15 mouse cellular contexts compared by ENCODE assay signal in the genomic region with DNA sequence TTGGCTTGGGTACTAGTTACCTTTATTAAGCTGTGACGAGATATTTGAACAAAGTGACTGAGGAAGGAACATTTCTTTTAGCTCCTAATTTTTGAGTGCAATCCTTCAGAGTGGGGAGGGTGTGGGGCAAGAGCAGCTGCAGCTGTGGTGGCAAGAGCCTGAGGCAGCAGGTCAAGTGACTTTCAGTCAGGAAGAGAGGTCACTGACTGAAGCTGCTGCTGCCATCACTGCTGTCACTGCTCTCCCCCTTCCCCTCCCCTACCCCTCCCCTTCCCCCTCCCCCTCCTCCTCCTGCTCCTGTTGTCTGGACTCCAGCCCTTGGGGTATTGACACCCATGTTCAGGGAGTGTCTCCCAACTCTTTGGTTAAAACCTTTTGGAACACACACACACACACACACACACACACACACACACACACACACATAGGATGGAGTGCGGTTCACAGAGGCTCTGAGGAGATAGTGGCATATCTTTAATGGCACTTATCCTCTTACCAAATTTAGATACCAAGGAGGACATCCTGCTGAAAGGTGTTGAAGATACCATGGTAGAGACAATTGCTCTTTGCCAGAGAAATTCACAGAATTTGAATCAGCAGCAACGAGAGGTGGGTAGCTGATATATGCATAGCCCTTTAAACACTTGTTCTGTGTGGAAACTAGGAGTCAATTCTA.
DNase-seq lines count a peak whose midpoint lies in the region; ATAC-seq lines count a peak whose summit lies in the region.
"Had no signal": no experiment of that assay in that cellular context is flagged by ENCODE, and none has a peak within 500 bp of the region (broad histone marks: within the 10 kb centered on the region; RNA-seq: fewer than 3 reads in every experiment).

No protein-coding gene starts in this region.

- no peaks in the 10 kb centered on the region for H3K9me3 ChIP-seq in heart, embryonic 15.5 days (replicated peaks)
- H3K9me3 ChIP-seq in midbrain, embryonic 10.5 days (replicated peaks): no peaks in the 10 kb centered on the region
- no peaks in the 10 kb centered on the region for H3K9me3 ChIP-seq in midbrain, embryonic 15.5 days
- no peaks in the 10 kb centered on the region for H3K9me3 ChIP-seq in lung, embryonic 16.5 days (ENCODE audit: control insufficient read depth, low read length)
- H3K9me3 ChIP-seq: embryonic facial prominence, embryonic 12.5 days; intestine, embryonic 15.5 days; kidney, embryonic 15.5 days had no signal

- peaks cover 7% of the 10 kb centered on the region; the same call in 1 of the 2 replicates for H3K36me3 ChIP-seq in heart, embryonic 15.5 days
- peaks cover 13% of the 10 kb centered on the region for H3K36me3 ChIP-seq in midbrain, embryonic 10.5 days
- H3K36me3 ChIP-seq in midbrain, embryonic 15.5 days (replicated peaks): peaks cover 7% of the 10 kb centered on the region; the same call in 1 of the 2 replicates
- H3K36me3 ChIP-seq in lung, embryonic 16.5 days (ENCODE audit: control insufficient read depth, insufficient read depth, low read length): peaks cover 5% of the 10 kb centered on the region; the same call in 1 of the 2 replicates
- H3K36me3 ChIP-seq: embryonic facial prominence, embryonic 12.5 days had no signal

- 0 out of 2 replicates have a peak, but pooled peaks have one; percentile 24 for ATAC-seq in heart, embryonic 15.5 days (replicated peaks; ENCODE audit: insufficient number of reproducible peaks, insufficient read depth, low FRiP score, low read depth)
- no peak for ATAC-seq in midbrain, embryonic 15.5 days (replicated peaks)
- peak; percentile 69 for ATAC-seq in lung, embryonic 16.5 days (ENCODE audit: low read depth)
- peak; percentile 70; the same call in 1 of the 2 replicates for ATAC-seq in megakaryocyte-erythroid progenitor cell, adult 5-6 weeks (replicated peaks; ENCODE audit: low FRiP score, low TSS enrichment, poor library complexity, severe bottlenecking)

- 38% methylated on average over 3 of the region's 3 CpGs for WGBS in heart, embryonic 15.5 days
- 94% methylated on average over 3 of the region's 3 CpGs for whole genome bisulfite sequencing in midbrain, embryonic 10.5 days
- WGBS in midbrain, embryonic 15.5 days: 83% methylated on average over 3 of the region's 3 CpGs
- 54% methylated on average over 3 of the region's 3 CpGs for WGBS in lung, embryonic 16.5 days

- H3K4me2 ChIP-seq in heart, embryonic 15.5 days: no peak overlapping the region
- H3K4me2 ChIP-seq in midbrain, embryonic 15.5 days: no peak overlapping the region
- no peak overlapping the region for H3K4me2 ChIP-seq in lung, embryonic 16.5 days (ENCODE audit: low read depth, low read length)
- H3K4me2 ChIP-seq: embryonic facial prominence, embryonic 12.5 days; intestine, embryonic 15.5 days; kidney, embryonic 15.5 days had no signal

- H3K4me3 ChIP-seq in heart, embryonic 15.5 days: no peak overlapping the region
- no peak overlapping the region for H3K4me3 ChIP-seq in midbrain, embryonic 10.5 days
- H3K4me3 ChIP-seq in midbrain, embryonic 15.5 days: no peak overlapping the region
- H3K4me3 ChIP-seq in lung, embryonic 16.5 days (ENCODE audit: low read length): no peak overlapping the region
- H3K4me3 ChIP-seq: embryonic facial prominence, embryonic 12.5 days; intestine, embryonic 15.5 days; kidney, embryonic 15.5 days had no signal

- no peak for DNase-seq in heart, postnatal 4 days
- DNase-seq in midbrain, embryonic 10.5 days (ENCODE audit: low spot score): peak; percentile 18
- no peak for DNase-seq in layer of hippocampus, postnatal 25 days (ENCODE audit: extremely low spot score in 1 of 2, low spot score in 1 of 2)
- DNase-seq in urinary bladder, adult 18-20 months (ENCODE audit: low spot score in 2 of 2): no peak
- DNase-seq: adrenal gland, postnatal 25 days; cerebellum, adult 9-10 months; right cerebral cortex, postnatal 25 days; thymus, postnatal 36 days had no signal

- H3K27ac ChIP-seq in heart, embryonic 15.5 days: peak overlapping the region; percentile 76
- peak overlapping the region; percentile 24; the same call in 1 of the 2 replicates for H3K27ac ChIP-seq in midbrain, embryonic 10.5 days (replicated peaks)
- H3K27ac ChIP-seq in midbrain, embryonic 15.5 days: no peak overlapping the region
- H3K27ac ChIP-seq in lung, embryonic 16.5 days (ENCODE audit: low read length): no peak overlapping the region
- H3K27ac ChIP-seq: embryonic facial prominence, embryonic 12.5 days; intestine, embryonic 15.5 days; kidney, embryonic 15.5 days had no signal

- H3K4me1 ChIP-seq in heart, embryonic 15.5 days (replicated peaks): peaks cover 17% of the 10 kb centered on the region
- H3K4me1 ChIP-seq in midbrain, embryonic 10.5 days: peaks cover 19% of the 10 kb centered on the region
- H3K4me1 ChIP-seq in midbrain, embryonic 15.5 days: no peaks in the 10 kb centered on the region
- no peaks in the 10 kb centered on the region for H3K4me1 ChIP-seq in lung, embryonic 16.5 days (replicated peaks; ENCODE audit: control insufficient read depth, insufficient read depth, low read length)
- H3K4me1 ChIP-seq: intestine, embryonic 15.5 days; kidney, embryonic 15.5 days had no signal

- no peaks in the 10 kb centered on the region for H3K27me3 ChIP-seq in heart, embryonic 15.5 days
- no peaks in the 10 kb centered on the region for H3K27me3 ChIP-seq in midbrain, embryonic 10.5 days (ENCODE audit: low read depth, poor library complexity, severe bottlenecking)
- H3K27me3 ChIP-seq in midbrain, embryonic 15.5 days (replicated peaks): no peaks in the 10 kb centered on the region
- H3K27me3 ChIP-seq in lung, embryonic 16.5 days (ENCODE audit: control insufficient read depth, insufficient read depth, low read depth, low read length): no peaks in the 10 kb centered on the region
- H3K27me3 ChIP-seq: embryonic facial prominence, embryonic 12.5 days; intestine, embryonic 15.5 days; kidney, embryonic 15.5 days had no signal

- no peak overlapping the region for H3K9ac ChIP-seq in heart, embryonic 15.5 days
- no peak overlapping the region for H3K9ac ChIP-seq in midbrain, embryonic 15.5 days
- no peak overlapping the region for H3K9ac ChIP-seq in lung, embryonic 16.5 days (ENCODE audit: low read length)
- H3K9ac ChIP-seq: embryonic facial prominence, embryonic 12.5 days; intestine, embryonic 15.5 days; kidney, embryonic 15.5 days had no signal

Comparison
In these comparisons a context has a peak if more than half of its experiments do, and no peak if none do; other contexts are left out.
1. H3K27ac ChIP-seq: peak in heart, embryonic 15.5 days (single experiment) and midbrain, embryonic 10.5 days (single experiment); none in midbrain, embryonic 15.5 days (single experiment) and lung, embryonic 16.5 days (single experiment).